Mouse (Mus musculus) limb, embryonic 14.5 days (tissue): ENCODE measurements around the gene Tbx10. TPM values are rescaled to one million over a fixed set of nuclear protein-coding genes. Genes with fewer than 3 reads are reported as not detected.

ENCODE experiments used
- ATAC-seq: fragments of 200-750 bp; cut with Nextera tagmentation; 2 replicates; pipeline ENCODE4 v1.8.0; 2017; ENCODE audit warnings: low read depth, moderate number of reproducible peaks, moderate TSS enrichment; ENCODE audit not compliant: low FRiP score
- DNase-seq: peaks from one replicate; pipeline ENCODE4 v3.0.0-alpha.2; 2015; ENCODE audit warnings: low spot score
- H3K27ac ChIP-seq: fragments of 300-500 bp; sonication (generic); replicated peaks from 2 replicates; pipeline ENCODE4 v1.5.1; 2014; ENCODE audit warnings: low read depth, mild to moderate bottlenecking, low read length, moderate library complexity, mixed read lengths
- H3K27me3 ChIP-seq: fragments of 300-500 bp; sonication (generic); 2 replicates; pipeline ENCODE4 v1.6.1; 2014; ENCODE audit warnings: low read length, mixed read lengths; ENCODE audit not compliant: control insufficient read depth, insufficient read depth
- H3K36me3 ChIP-seq: fragments of 300-500 bp; sonication (generic); 2 replicates; pipeline ENCODE4 v1.6.1; 2014; ENCODE audit warnings: mild to moderate bottlenecking, low read length, moderate library complexity, mixed read lengths; ENCODE audit not compliant: control insufficient read depth, insufficient read depth
- H3K4me1 ChIP-seq: fragments of 300-500 bp; sonication (generic); 2 replicates; pipeline ENCODE4 v1.6.1; 2014; ENCODE audit warnings: antibody characterized with exemption, low read length, mixed read lengths; ENCODE audit not compliant: control insufficient read depth, insufficient read depth
- H3K4me2 ChIP-seq: fragments of 300-500 bp; sonication (generic); replicated peaks from 2 replicates; pipeline ENCODE4 v1.6.1; 2014; ENCODE audit warnings: low read depth, mild to moderate bottlenecking, low read length, moderate library complexity; ENCODE audit not compliant: severe bottlenecking
- H3K4me3 ChIP-seq: fragments of 300-500 bp; sonication (generic); replicated peaks from 2 replicates; pipeline ENCODE4 v1.5.1; 2014; ENCODE audit warnings: low read length
- H3K9ac ChIP-seq: fragments of 300-500 bp; sonication (generic); 2 replicates; pipeline ENCODE4 v1.6.1; 2014; ENCODE audit warnings: mild to moderate bottlenecking, low read depth, low read length, moderate library complexity; ENCODE audit not compliant: severe bottlenecking
- H3K9me3 ChIP-seq: fragments of 300-500 bp; sonication (generic); 2 replicates; pipeline ENCODE4 v1.6.1; 2016; ENCODE audit warnings: low read length; ENCODE audit not compliant: control insufficient read depth
- POLR2A ChIP-seq: fragments of 200-500 bp; IDR thresholded peaks from 2 replicates; pipeline ENCODE4 v1.8.0; 2012; ENCODE audit warnings: inconsistent platforms, mild to moderate bottlenecking, moderate library complexity, borderline replicate concordance; ENCODE audit not compliant: insufficient read depth, insufficient read length; ENCODE audit errors: extremely low read depth
- WGBS: fragments of 180-500 bp; shearing (Covaris S2); extraction: QIAGEN DNeasy Blood & Tissue Kit; methylation state at CpG from one replicate; pipeline ENCODE4 v1.1.7; 2014; 5-methylcytosine and 5-hydroxymethylcytosine counted together
- polyA plus RNA-seq, 2 experiments: library from polyadenylated mRNA; depleted of rRNA in 1 of 2; stranded (reverse) in 1 of 2; unstranded in 1 of 2; fragments of >200 nt; fragmentation: Nextera tagmentation in 1 of 2; extraction: Ambion mirVana in 1 of 2; gene quantifications; 2 replicates each; pipeline versions ENCODE4 v1.2.1 to v1.2.3; 2012 to 2014

The Tbx10 gene
- polyA plus RNA-seq, 2 experiments = 0.08 to 0.28 TPM

DNA sequence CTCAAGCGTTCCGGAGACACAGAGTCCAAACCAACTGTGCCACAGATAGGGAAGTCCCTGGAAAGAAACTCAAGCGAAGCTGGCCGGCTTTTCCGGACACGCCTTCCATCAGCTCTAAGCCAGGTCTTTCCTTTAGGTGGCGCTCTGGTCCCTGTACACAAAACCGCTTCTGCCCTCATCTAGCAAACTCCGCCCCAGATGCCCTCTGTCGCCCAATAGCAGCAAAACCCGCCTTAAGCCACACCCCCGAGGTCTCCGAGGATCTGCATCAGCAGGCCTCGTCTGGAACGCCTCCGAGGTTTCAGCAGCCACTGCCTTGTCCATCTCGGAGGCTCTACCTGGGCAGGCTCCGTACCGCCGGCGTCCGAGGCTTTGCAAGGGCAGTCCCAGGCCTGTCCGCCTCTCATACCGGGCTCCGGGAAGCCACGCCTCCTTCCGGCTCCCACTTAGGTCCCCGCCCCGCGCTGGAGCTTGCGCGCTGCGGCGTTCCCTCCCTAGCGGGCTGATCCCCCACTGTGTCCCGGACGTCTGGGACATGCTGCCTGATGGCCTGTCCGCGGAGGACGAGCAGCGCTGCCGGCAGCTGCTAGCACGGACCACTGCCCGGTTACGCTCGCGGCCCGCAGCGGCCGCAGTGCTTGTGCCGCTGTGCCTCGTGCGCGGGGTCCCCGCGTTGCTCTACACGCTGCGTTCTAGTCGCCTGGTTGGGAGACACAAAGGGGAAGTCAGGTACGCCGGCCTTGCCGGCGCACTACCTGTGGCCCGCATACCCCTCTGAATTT, 7.8 kb downstream of the Tbx10 start, which contains the start of the genes Nudt8 and Gm49405:
Nudt8 (plus strand) TSS at position 462 of the 782 bp plus-strand sequence.
Gm49405 (plus strand) TSS at position 508 of the 782 bp plus-strand sequence.
- Histone ChIP-seq H3K27ac (peak within 1 kb of the TSS; percentile 93), H3K4me1 (peaks cover 12% of the 10 kb centered on the region), H3K4me3 (peak within 1 kb of the TSS; percentile 70), H3K4me2 (peak within 1 kb of the TSS; percentile 85), H3K9ac (peak within 1 kb of the TSS; percentile 81), H3K27me3 (no peaks in the 10 kb centered on the region), H3K9me3 (no peaks in the 10 kb centered on the region), H3K36me3 (peaks cover 9% of the 10 kb centered on the region)
- WGBS = 1% methylated on average over 50 of the region's 64 CpGs
- ATAC-seq (peak; percentile 92), DNase-seq (peak; percentile 97)
- TF ChIP-seq POLR2A = peak; percentile 93; the same call in 1 of the 2 replicates

DNA sequence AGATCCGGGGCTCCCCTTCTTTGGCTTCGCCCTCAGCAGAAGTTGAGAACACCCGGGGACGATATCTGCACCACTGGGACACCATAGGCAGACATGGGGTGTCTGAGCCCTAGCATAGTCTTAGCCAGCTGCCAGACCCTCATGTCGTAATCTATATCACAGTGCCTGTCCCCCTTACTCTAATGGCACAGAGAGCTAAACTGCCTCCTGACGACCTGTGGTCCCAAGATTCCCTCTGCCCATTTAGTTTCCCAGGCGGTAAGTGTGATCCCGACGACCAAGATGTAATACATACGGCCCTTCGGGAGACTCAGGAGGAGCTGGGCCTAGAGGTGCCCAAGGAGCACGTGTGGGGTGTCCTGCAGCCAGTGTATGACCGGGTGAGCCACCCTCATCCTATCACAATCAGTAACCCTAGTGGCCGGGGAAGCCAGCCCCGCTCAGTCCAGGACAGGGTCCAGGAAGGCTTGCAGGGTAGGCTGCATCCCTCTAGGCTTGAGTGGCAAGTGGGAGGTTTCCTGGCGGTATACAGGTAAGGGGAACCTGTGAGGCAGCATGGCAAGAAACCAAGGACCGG, 8.5 kb downstream of the Tbx10 start:
- DNase-seq = no peak
- peak overlapping the region; percentile 81 for H3K9ac ChIP-seq
- no peak for ATAC-seq
- H3K27ac ChIP-seq = peak overlapping the region; percentile 93
- H3K27me3 ChIP-seq = no peaks in the 10 kb centered on the region
- peak overlapping the region; percentile 70 for H3K4me3 ChIP-seq
- no peaks in the 10 kb centered on the region for H3K9me3 ChIP-seq
- H3K36me3 ChIP-seq = peaks cover 16% of the 10 kb centered on the region
- no peak for TF ChIP-seq POLR2A
- H3K4me1 ChIP-seq = peaks cover 12% of the 10 kb centered on the region
- 13% methylated on average over 16 of the region's 17 CpGs for WGBS
- peak overlapping the region; percentile 85 for H3K4me2 ChIP-seq

DNA sequence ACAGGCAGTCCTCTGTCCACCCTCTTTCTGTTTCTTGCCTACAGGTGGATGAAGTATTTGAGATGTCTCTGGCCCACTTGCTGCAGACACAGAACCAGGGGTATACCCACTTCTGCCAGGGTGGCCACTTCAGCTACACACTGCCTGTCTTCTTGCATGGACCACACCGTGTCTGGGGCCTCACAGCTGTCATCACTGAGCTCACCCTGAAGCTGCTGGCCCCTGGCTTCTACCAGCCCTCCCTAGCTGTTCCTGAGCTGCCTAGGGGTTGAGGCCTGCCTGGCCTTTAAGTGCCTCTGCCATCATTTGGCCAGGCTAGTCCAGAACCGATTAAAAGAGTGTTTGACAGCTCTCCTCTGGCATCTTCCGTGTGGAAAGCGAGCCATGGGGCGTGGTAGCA, 9.2 kb downstream of the Tbx10 start:
- Histone ChIP-seq H3K27ac (no peak overlapping the region), H3K9me3 (no peaks in the 10 kb centered on the region), H3K4me1 (peaks cover 12% of the 10 kb centered on the region), H3K9ac (peak overlapping the region; percentile 81; the same call in 1 of the 2 replicates), H3K4me3 (no peak overlapping the region), H3K36me3 (peaks cover 23% of the 10 kb centered on the region), H3K4me2 (no peak overlapping the region), H3K27me3 (no peaks in the 10 kb centered on the region)
- WGBS = 89% methylated on average over 5 of the region's 5 CpGs
- TF ChIP-seq POLR2A = no peak
- DNase-seq (no peak), ATAC-seq (no peak)

DNA sequence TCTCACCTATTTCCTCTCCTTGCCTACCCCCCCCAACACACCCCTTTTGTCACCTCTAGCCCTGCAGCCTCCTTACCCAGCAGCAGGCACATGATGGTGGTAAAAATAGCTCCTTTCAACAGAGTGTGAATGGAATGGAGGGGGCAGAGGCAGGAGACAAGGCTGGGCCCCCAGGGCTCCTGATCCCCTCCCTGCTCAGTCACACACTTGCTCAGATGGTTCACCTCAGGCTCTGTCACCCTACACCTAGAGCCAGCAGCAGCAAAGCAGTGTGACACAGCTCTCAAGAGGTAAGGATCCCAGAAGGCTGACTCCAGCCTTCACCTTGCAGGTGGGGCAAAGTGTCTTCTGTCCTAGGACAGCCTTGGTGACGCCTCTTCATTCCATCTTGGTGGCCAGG, 10.6 kb downstream of the Tbx10 start, which contains the start of gene Doc2g:
Doc2g (plus strand) TSS at position 202 of the 400 bp plus-strand sequence.
- H3K27ac ChIP-seq = no peak within 1 kb of the TSS
- H3K4me1 ChIP-seq = peaks cover 12% of the 10 kb centered on the region
- 70% methylated on average over 1 of the region's 1 CpGs for WGBS
- no peak for TF ChIP-seq POLR2A
- H3K27me3 ChIP-seq = no peaks in the 10 kb centered on the region
- no peak within 1 kb of the TSS for H3K4me2 ChIP-seq
- ATAC-seq (no peak), DNase-seq (no peak)
- H3K36me3 ChIP-seq = peaks cover 37% of the 10 kb centered on the region
- no peak within 1 kb of the TSS for H3K4me3 ChIP-seq
- H3K9ac ChIP-seq = 0 out of 2 replicates have a peak within 1 kb of the TSS, but pooled peaks have one; percentile 5
- H3K9me3 ChIP-seq = no peaks in the 10 kb centered on the region

DNA sequence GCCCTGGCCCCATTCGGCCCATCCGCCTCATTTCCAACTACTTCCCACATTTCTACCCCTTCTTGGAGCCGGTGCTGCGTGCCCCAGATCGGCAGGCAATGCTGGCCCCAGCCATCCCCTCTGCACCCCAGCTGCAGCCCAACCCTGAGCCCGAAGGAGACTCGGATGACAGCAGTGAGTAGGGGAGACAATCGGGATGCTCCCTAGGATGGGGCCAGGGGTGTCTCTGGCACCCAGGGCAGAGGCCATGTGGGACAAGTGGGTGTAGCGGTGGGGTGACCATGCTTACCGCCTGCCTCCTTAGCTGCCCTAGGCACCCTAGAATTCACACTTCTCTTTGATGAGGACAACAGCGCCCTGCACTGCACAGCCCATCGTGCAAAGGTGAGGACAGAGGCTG, 11.1 kb downstream of the Tbx10 start:
- Histone ChIP-seq H3K9me3 (no peaks in the 10 kb centered on the region), H3K27me3 (no peaks in the 10 kb centered on the region), H3K9ac (no peak overlapping the region), H3K36me3 (peaks cover 42% of the 10 kb centered on the region), H3K4me2 (no peak overlapping the region), H3K4me3 (no peak overlapping the region), H3K27ac (no peak overlapping the region), H3K4me1 (peaks cover 12% of the 10 kb centered on the region)
- no peak for DNase-seq
- no peak for TF ChIP-seq POLR2A
- WGBS = 66% methylated on average over 12 of the region's 12 CpGs
- ATAC-seq = no peak
